Mouse (Mus musculus) midbrain, embryonic 15.5 days (tissue): ENCODE measurements around the gene Atf3. TPM values are rescaled to one million over a fixed set of nuclear protein-coding genes. Genes with fewer than 3 reads are reported as not detected.

Source experiments
- ATAC-seq: fragments of 200-750 bp; cut with Nextera tagmentation; replicated peaks from 2 replicates; pipeline ENCODE4 v1.8.0; 2017; ENCODE audit warnings: moderate TSS enrichment
- H3K27ac ChIP-seq: fragments of 300-500 bp; sonication (generic); 2 replicates; pipeline ENCODE4 v1.5.1; 2015; ENCODE audit warnings: mild to moderate bottlenecking, inconsistent platforms
- H3K27me3 ChIP-seq: fragments of 300-500 bp; sonication (generic); replicated peaks from 2 replicates; pipeline ENCODE4 v1.6.1; 2015; ENCODE audit warnings: inconsistent platforms
- H3K36me3 ChIP-seq: fragments of 300-500 bp; sonication (generic); replicated peaks from 2 replicates; pipeline ENCODE4 v1.6.1; 2015; ENCODE audit warnings: inconsistent platforms
- H3K4me1 ChIP-seq: fragments of 300-500 bp; sonication (generic); 2 replicates; pipeline ENCODE4 v1.6.1; 2015; ENCODE audit warnings: inconsistent platforms
- H3K4me2 ChIP-seq: fragments of 300-500 bp; sonication (generic); 2 replicates; pipeline ENCODE4 v1.6.1; 2015; ENCODE audit warnings: inconsistent platforms, mild to moderate bottlenecking, moderate library complexity
- H3K4me3 ChIP-seq: fragments of 300-500 bp; sonication (generic); 2 replicates; pipeline ENCODE4 v1.5.1; 2015; ENCODE audit warnings: mild to moderate bottlenecking, inconsistent platforms
- H3K9ac ChIP-seq: fragments of 300-500 bp; sonication (generic); 2 replicates; pipeline ENCODE4 v1.6.1; 2015; ENCODE audit warnings: mild to moderate bottlenecking, inconsistent platforms
- H3K9me3 ChIP-seq: fragments of 300-500 bp; sonication (generic); 2 replicates; pipeline ENCODE4 v1.6.1; 2016; ENCODE audit warnings: inconsistent platforms
- WGBS: fragments of 180-500 bp; shearing (Covaris S2); methylation state at CpG from one replicate; pipeline ENCODE4 v1.1.7; 2015; ENCODE audit warnings: mixed read lengths; 5-methylcytosine and 5-hydroxymethylcytosine counted together
- polyA plus RNA-seq: library from polyadenylated mRNA; unstranded; fragments of >200 nt; fragmentation: Nextera tagmentation; extraction: Ambion mirVana; gene quantifications from 2 replicates; pipeline ENCODE4 v1.2.1, GENCODE M21; 2015

Gene Atf3
- polyA plus RNA-seq, 1 experiment from 2014 or later: 1.6 TPM

GRCm38 (mm10) chr1:191202208-191202952 lies 15.5 kb downstream of the Atf3 start:
- H3K9ac ChIP-seq: no peak overlapping the region
- H3K9me3 ChIP-seq: no peaks in the 10 kb centered on the region
- 85% methylated on average over 11 of the region's 11 CpGs for WGBS
- ATAC-seq: no peak
- no peaks in the 10 kb centered on the region for H3K27me3 ChIP-seq
- no peak overlapping the region for H3K4me2 ChIP-seq
- H3K36me3 ChIP-seq: no peaks in the 10 kb centered on the region
- H3K4me1 ChIP-seq: no peaks in the 10 kb centered on the region
- no peak overlapping the region for H3K4me3 ChIP-seq
- H3K27ac ChIP-seq: no peak overlapping the region

DNA sequence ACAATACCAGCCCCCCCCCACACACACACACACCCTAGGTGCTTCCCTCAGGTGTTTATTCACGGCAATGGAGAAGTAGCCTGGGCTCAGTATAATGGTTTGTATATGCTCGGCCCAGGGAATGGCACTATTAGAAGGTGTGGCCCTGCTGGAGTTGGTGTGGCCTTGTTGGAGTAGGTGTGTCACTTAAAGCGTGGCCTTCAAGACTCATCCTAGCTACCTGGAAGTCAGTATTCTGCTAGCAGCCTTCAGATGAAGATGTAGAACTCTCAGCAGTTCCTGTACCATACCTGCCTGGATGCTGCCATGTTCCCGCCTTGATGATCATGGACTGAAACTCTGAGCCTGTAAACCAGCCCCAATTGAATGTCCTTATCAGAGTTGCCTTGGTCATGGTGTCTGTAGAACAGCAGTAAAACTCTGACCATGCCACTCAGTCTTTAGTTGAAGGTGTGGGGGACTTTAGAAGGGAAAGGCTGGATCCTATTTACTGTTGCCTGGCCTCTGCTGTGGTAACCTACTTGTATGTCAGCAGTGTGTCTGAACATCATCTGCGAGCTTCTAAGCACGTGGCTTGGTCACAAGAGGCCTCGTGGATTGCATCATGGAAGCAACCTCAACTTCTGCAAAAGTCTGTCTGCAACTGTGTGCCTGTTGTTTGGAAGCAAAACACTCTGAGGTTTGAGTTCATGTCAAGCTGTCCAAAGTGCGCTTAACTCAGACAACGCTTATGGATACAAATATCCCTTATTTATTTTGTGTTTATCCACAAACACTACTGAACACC lies 16.8 kb downstream of the Atf3 start:
- 90% methylated on average over 9 of the region's 9 CpGs for WGBS
- Histone ChIP-seq H3K4me2 (no peak overlapping the region), H3K27me3 (no peaks in the 10 kb centered on the region), H3K9me3 (no peaks in the 10 kb centered on the region), H3K4me3 (no peak overlapping the region), H3K9ac (no peak overlapping the region), H3K27ac (no peak overlapping the region), H3K36me3 (no peaks in the 10 kb centered on the region), H3K4me1 (no peaks in the 10 kb centered on the region)
- no peak for ATAC-seq

DNA sequence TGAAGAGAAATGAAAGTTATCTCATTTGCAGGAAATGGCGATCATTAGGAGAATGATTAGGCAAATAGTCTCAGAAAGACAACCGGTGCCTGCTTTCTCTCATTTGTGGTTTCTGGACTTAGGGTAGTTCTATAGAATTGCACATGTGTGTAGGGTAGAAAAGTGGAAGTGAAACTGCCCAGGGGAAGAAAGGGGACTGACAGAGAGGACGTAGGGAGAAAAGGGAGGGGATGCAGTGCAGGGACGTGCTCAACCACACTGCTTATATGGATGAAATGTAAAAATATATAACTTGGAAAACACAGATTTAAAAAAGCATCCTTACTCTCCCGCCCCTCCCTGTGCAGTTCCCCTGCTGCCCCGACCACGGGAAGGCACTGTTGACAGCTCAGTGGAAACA lies 19.9 kb downstream of the Atf3 start:
- H3K27ac ChIP-seq: no peak overlapping the region

GRCm38 (mm10) chr1:191196016-191196415 lies 21.8 kb downstream of the Atf3 start:
- H3K4me3 ChIP-seq: no peak overlapping the region
- H3K27me3 ChIP-seq: no peaks in the 10 kb centered on the region
- H3K36me3 ChIP-seq: no peaks in the 10 kb centered on the region
- no peak overlapping the region for H3K9ac ChIP-seq
- H3K9me3 ChIP-seq: no peaks in the 10 kb centered on the region
- WGBS: 91% methylated on average over 6 of the region's 6 CpGs
- H3K4me2 ChIP-seq: no peak overlapping the region
- no peak for ATAC-seq
- no peak overlapping the region for H3K27ac ChIP-seq
- H3K4me1 ChIP-seq: no peaks in the 10 kb centered on the region

More for the DNA sequence above, 19.9 kb downstream of the Atf3 start:
- H3K4me3 ChIP-seq: no peak overlapping the region
- no peak for ATAC-seq
- no peaks in the 10 kb centered on the region for H3K27me3 ChIP-seq
- H3K9ac ChIP-seq: no peak overlapping the region
- WGBS: 77% methylated on average over 7 of the region's 7 CpGs
- no peaks in the 10 kb centered on the region for H3K36me3 ChIP-seq
- H3K4me1 ChIP-seq: no peaks in the 10 kb centered on the region
- no peaks in the 10 kb centered on the region for H3K9me3 ChIP-seq
- H3K4me2 ChIP-seq: no peak overlapping the region

DNA sequence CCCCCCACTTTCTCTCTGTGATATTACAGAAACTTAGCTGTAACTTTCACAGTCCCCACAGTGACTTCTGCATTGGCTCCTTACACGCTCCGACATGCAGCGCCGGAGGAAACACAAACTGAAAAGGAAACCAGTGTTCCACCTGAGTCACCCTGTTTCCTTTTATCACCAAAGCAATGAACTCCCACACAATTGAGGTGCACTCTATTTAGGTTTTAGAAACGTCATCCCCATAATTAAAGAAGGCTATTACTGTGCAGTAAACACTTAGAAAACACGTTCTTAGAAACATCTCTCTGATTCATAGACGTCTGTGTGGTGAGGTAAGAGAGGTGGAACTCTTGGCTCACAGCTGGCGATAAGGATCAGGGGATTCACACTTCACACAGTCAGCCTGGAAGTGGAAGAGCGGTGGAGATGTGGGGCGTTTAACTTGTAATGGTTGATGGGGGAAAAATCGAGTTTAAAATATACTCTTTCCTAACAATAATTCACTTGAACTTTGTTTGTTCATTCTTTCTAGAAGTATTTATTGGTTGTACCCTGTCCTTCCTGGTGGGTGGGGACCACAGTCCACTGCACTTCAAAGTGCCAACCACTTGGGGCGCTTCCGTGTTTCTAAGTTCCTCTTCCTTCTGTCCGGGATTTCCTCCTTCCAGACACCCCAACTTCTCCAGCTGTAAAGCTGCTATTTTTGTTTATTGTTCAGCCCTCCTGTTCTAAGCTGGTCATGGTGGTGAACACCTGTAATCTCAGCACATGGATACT lies 24.0 kb downstream of the Atf3 start:
- Histone ChIP-seq H3K9ac (no peak overlapping the region), H3K4me3 (no peak overlapping the region), H3K4me1 (no peaks in the 10 kb centered on the region), H3K27ac (no peak overlapping the region), H3K36me3 (no peaks in the 10 kb centered on the region), H3K9me3 (no peaks in the 10 kb centered on the region), H3K4me2 (no peak overlapping the region), H3K27me3 (peaks cover under 1% of the 10 kb centered on the region; the same call in 1 of the 2 replicates)
- 56% methylated on average over 14 of the region's 14 CpGs for WGBS
- no peak for ATAC-seq

GRCm38 (mm10) chr1:191192751-191193150 lies 25.1 kb downstream of the Atf3 start:
- 89% methylated on average over 6 of the region's 6 CpGs for WGBS

DNA sequence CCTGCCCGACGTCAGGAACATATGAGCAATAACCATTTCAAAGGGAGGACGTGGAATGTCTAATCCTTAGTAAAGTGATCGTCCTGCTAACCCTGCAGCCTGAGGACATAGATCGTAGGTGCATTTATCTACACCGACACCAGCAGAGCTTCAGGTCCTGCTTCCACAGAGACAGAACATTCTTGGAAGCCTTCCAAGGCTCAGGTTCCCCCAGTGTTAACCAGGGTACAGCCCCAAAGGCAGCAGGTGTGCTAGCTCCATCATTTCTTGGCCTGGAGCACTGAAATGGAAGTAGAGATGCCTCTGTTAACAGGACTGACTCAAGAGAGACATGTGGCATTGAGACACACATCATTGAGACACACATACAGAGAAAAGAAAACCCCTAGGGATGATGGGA lies 25.6 kb downstream of the Atf3 start:
- Histone ChIP-seq H3K27ac (no peak overlapping the region), H3K9ac (no peak overlapping the region), H3K27me3 (peaks cover 9% of the 10 kb centered on the region), H3K4me1 (no peaks in the 10 kb centered on the region), H3K4me2 (no peak overlapping the region), H3K4me3 (no peak overlapping the region), H3K36me3 (no peaks in the 10 kb centered on the region), H3K9me3 (no peaks in the 10 kb centered on the region)
- WGBS: 46% methylated on average over 6 of the region's 6 CpGs
- ATAC-seq: no peak

More at GRCm38 (mm10) chr1:191192751-191193150, 25.1 kb downstream of the Atf3 start:
- no peak overlapping the region for H3K9ac ChIP-seq
- ATAC-seq: no peak
- H3K4me1 ChIP-seq: no peaks in the 10 kb centered on the region
- no peak overlapping the region for H3K27ac ChIP-seq
- no peak overlapping the region for H3K4me3 ChIP-seq
- H3K27me3 ChIP-seq: peaks cover 4% of the 10 kb centered on the region; the same call in 1 of the 2 replicates
- H3K4me2 ChIP-seq: no peak overlapping the region
- no peaks in the 10 kb centered on the region for H3K9me3 ChIP-seq
- no peaks in the 10 kb centered on the region for H3K36me3 ChIP-seq

- Histone ChIP-seq H3K9me3 (no peaks in the 10 kb centered on the region), H3K27ac (no peak overlapping the region), H3K27me3 (peaks cover 23% of the 10 kb centered on the region), H3K4me1 (peaks cover 16% of the 10 kb centered on the region), H3K9ac (no peak overlapping the region), H3K4me2 (no peak overlapping the region), H3K4me3 (no peak overlapping the region), H3K36me3 (no peaks in the 10 kb centered on the region)
- no peak for ATAC-seq
- WGBS: 42% methylated on average over 6 of the region's 6 CpGs
Measured at GRCm38 (mm10) chr1:191189671-191190372, 28.0 kb downstream of the Atf3 start.

GRCm38 (mm10) chr1:191186386-191186770 lies 31.5 kb downstream of the Atf3 start:
- no peak overlapping the region for H3K27ac ChIP-seq
- no peaks in the 10 kb centered on the region for H3K36me3 ChIP-seq
- no peaks in the 10 kb centered on the region for H3K9me3 ChIP-seq
- H3K27me3 ChIP-seq: peaks cover 54% of the 10 kb centered on the region
- H3K4me2 ChIP-seq: peak overlapping the region; percentile 94
- WGBS: 5% methylated on average over 7 of the region's 7 CpGs
- no peak overlapping the region for H3K9ac ChIP-seq
- ATAC-seq: no peak
- H3K4me3 ChIP-seq: no peak overlapping the region
- peaks cover 43% of the 10 kb centered on the region for H3K4me1 ChIP-seq

DNA sequence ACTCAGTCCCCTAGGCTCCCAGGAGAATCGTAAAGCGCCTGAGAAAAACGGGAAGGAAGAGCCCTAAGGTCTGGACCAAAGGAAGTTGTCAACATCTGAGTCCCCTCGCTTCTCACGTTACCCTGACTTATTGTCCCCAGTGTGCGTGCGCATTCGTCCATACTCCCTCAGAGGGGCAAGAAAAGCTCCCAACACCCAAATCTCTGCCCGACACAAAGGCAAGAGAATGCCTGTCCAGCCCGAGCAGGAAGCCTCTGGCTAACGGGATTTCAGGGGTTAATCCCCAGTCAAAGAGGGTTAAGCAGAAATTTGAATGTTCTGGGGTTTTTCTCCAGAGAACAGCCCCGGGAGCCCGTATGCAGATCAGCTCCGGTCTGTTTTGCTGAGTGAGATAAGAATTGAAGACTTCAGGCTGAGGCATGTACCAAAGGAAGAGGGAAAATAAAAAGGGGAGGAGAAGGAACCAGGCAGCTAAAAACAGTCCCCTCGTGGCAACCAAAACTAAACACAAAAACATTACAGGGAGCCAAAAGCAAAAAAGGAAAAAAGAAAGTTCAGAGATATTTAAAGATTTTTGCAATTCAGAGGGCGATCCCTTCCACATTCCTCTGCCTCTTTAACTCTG lies 32.0 kb downstream of the Atf3 start:
- Histone ChIP-seq H3K36me3 (no peaks in the 10 kb centered on the region), H3K4me3 (no peak overlapping the region; the same call in 1 of the 2 replicates), H3K27ac (no peak overlapping the region), H3K9ac (no peak overlapping the region), H3K4me2 (peak overlapping the region; percentile 94), H3K27me3 (peaks cover 59% of the 10 kb centered on the region), H3K4me1 (peaks cover 43% of the 10 kb centered on the region), H3K9me3 (no peaks in the 10 kb centered on the region)
- under 1% methylated on average over 16 of the region's 16 CpGs for WGBS
- no peak for ATAC-seq

DNA sequence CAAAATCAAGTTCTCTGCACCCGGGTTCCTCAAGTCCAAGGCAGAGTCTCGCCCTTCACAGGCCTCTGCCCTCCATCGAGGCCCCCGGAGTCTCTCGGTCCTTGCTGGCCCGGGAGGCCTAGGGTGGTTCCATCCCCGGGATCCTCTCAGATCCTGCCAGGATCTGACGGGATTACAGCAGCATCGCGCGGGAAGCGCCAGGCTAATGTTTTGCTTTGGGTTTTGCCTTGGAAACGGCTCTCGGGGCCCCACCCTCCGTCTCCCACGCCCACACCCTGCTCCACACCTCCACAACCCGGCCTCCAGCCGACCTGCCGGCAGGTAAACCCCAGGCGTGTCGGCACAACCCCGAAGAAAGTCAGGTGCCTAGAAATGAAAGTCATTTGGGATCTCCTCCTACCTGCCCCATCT lies 33.0 kb downstream of the Atf3 start:
- Histone ChIP-seq H3K27ac (no peak overlapping the region), H3K36me3 (no peaks in the 10 kb centered on the region), H3K9me3 (no peaks in the 10 kb centered on the region), H3K27me3 (peaks cover 70% of the 10 kb centered on the region), H3K9ac (no peak overlapping the region), H3K4me2 (peak overlapping the region; percentile 94), H3K4me3 (peak overlapping the region; percentile 54), H3K4me1 (peaks cover 43% of the 10 kb centered on the region)
- 1% methylated on average over 22 of the region's 22 CpGs for WGBS
- no peak for ATAC-seq
